Mouse (Mus musculus) embryonic stem cell, embryonic (primary cell): ENCODE measurements around the gene Abcg1.

ENCODE experiments used
- CTCF ChIA-PET, 4 experiments: fragments of 300-600 bp in 2 of 4; fragments of 350-600 bp in 2 of 4; sonication (Branson Sonifier 250); formaldehyde crosslinking; loops; one replicate each; lab custom pipeline; 2022; ENCODE audit warnings: inconsistent platforms in 2 of 4; lab: Charles Lee
- POLR2A ChIA-PET, 4 experiments: fragments of 300-600 bp in 2 of 4; fragments of 350-600 bp in 2 of 4; sonication (Branson Sonifier 250); formaldehyde crosslinking; loops; one replicate each; lab custom pipeline; 2022; ENCODE audit warnings: antibody characterized with exemption in 4 of 4, inconsistent platforms in 1 of 4; lab: Charles Lee

Gene Abcg1

GRCm38 (mm10) chr17:31128708-31129318, 71.3 kb downstream of the Abcg1 start:
- ChIA-PET POLR2A (interaction anchor here in 3 of 4 experiments (0.5 to 0.7 kb wide), 3 partner anchors 132 to 419 kb away, joined by 4 to 8 read pairs (median 5); no protein-coding TSS in a partner anchor), CTCF (interaction anchor here in 3 of 4 experiments (0.9 to 2.6 kb wide), 3 partner anchors 9 kb away, joined by 4 to 5 read pairs (median 4); no protein-coding TSS in a partner anchor)

GRCm38 (mm10) chr17:31129452-31129851, 72.0 kb downstream of the Abcg1 start, which contains the start of gene Tff3:
Tff3 (minus strand) TSS chr17:31129646.
- POLR2A ChIA-PET: interaction anchor here in 2 of 4 experiments (0.7 kb wide), 2 partner anchors 131 to 418 kb away, joined by 4 to 8 read pairs; no protein-coding TSS in a partner anchor

GRCm38 (mm10) chr17:31131269-31131821, 73.9 kb downstream of the Abcg1 start:
- ChIA-PET POLR2A (no interaction called here), CTCF (interaction anchor here in 2 of 4 experiments (1.0 to 1.9 kb wide), 3 partner anchors 9 to 12 kb away, joined by 3 to 5 read pairs (median 4); no protein-coding TSS in a partner anchor)

More at GRCm38 (mm10) chr17:31129452-31129851, 72.0 kb downstream of the Abcg1 start, which contains the start of gene Tff3:
- CTCF ChIA-PET: interaction anchor here in 2 of 4 experiments (1.5 to 2.6 kb wide), 2 partner anchors 10 kb away, joined by 4 to 5 read pairs; no protein-coding TSS in a partner anchor

GRCm38 (mm10) chr17:31133776-31134175, 76.3 kb downstream of the Abcg1 start:
- ChIA-PET CTCF (interaction anchor here in 1 of 4 experiments (1.0 to 2.3 kb wide), 2 partner anchors 12 to 117 kb away, joined by 3 to 7 read pairs; no protein-coding TSS in a partner anchor), POLR2A (no interaction called here)

GRCm38 (mm10) chr17:31134913-31135312, 77.4 kb downstream of the Abcg1 start:
- ChIA-PET CTCF (interaction anchor here in 2 of 4 experiments (0.5 to 2.3 kb wide), 5 partner anchors 13 to 162 kb away, joined by 3 to 7 read pairs (median 3); no protein-coding TSS in a partner anchor), POLR2A (no interaction called here)

GRCm38 (mm10) chr17:31136291-31136690, 78.8 kb downstream of the Abcg1 start:
- ChIA-PET POLR2A (interaction anchor here in 1 of 4 experiments (0.6 kb wide), 1 partner anchor 85 kb away, joined by 3 read pairs; no protein-coding TSS in a partner anchor), CTCF (interaction anchor here (0.6 to 0.7 kb wide), 6 partner anchors 12 to 1475 kb away, joined by 3 to 8 read pairs (median 4); no protein-coding TSS in a partner anchor)

GRCm38 (mm10) chr17:31136821-31137220, 79.3 kb downstream of the Abcg1 start:
- POLR2A ChIA-PET: no interaction called here
- CTCF ChIA-PET: interaction anchor here in 3 of 4 experiments (0.6 to 0.7 kb wide), 4 partner anchors 95 to 1476 kb away, joined by 3 to 8 read pairs (median 4); no protein-coding TSS in a partner anchor

GRCm38 (mm10) chr17:31138398-31138797, 80.9 kb downstream of the Abcg1 start:
- ChIA-PET CTCF (interaction anchor here (0.6 to 1.7 kb wide), 37 partner anchors 9 to 1131 kb away, joined by 3 to 11 read pairs (median 3); no protein-coding TSS in a partner anchor), POLR2A (no interaction called here)

GRCm38 (mm10) chr17:31142116-31142515, 84.6 kb downstream of the Abcg1 start:
- POLR2A ChIA-PET: interaction anchor here in 1 of 4 experiments (0.6 kb wide), 1 partner anchor 11 kb away, joined by 3 read pairs; no protein-coding TSS in a partner anchor
- CTCF ChIA-PET: interaction anchor here in 1 of 4 experiments (0.6 to 1.0 kb wide), 2 partner anchors 16 to 20 kb away, joined by 3 to 6 read pairs; no protein-coding TSS in a partner anchor

- POLR2A ChIA-PET: no interaction called here
- CTCF ChIA-PET: interaction anchor here in 1 of 4 experiments (1.1 to 1.2 kb wide), 2 partner anchors 14 to 117 kb away, joined by 3 read pairs; no protein-coding TSS in a partner anchor
Measured at GRCm38 (mm10) chr17:31144040-31145037, 86.9 kb downstream of the Abcg1 start, which contains the start of gene Tff2. Tff2 (minus strand) TSS chr17:31144282.

- CTCF ChIA-PET: interaction anchor here in 1 of 4 experiments (1.3 kb wide), 1 partner anchor 94 kb away, joined by 3 read pairs; no protein-coding TSS in a partner anchor
- POLR2A ChIA-PET: interaction anchor here in 2 of 4 experiments (0.7 kb wide), 2 partner anchors 119 to 370 kb away, joined by 3 to 6 read pairs; no protein-coding TSS in a partner anchor
Measured at GRCm38 (mm10) chr17:31145998-31146397, 88.5 kb downstream of the Abcg1 start.

GRCm38 (mm10) chr17:31152512-31152911, 95.0 kb downstream of the Abcg1 start:
- CTCF ChIA-PET: interaction anchor here in 1 of 4 experiments (1.0 to 1.4 kb wide), 2 partner anchors 14 to 40 kb away, joined by 3 to 8 read pairs; no protein-coding TSS in a partner anchor
- POLR2A ChIA-PET: interaction anchor here in 1 of 4 experiments (0.6 kb wide), 1 partner anchor 504 kb away, joined by 5 read pairs; no protein-coding TSS in a partner anchor

- POLR2A ChIA-PET: interaction anchor here in 1 of 4 experiments (0.7 kb wide), 1 partner anchor 11 kb away, joined by 3 read pairs; no protein-coding TSS in a partner anchor
- CTCF ChIA-PET: interaction anchor here in 1 of 4 experiments (1.4 kb wide), 1 partner anchor 15 kb away, joined by 8 read pairs; no protein-coding TSS in a partner anchor
Measured at GRCm38 (mm10) chr17:31152966-31153499, 95.6 kb downstream of the Abcg1 start.

- ChIA-PET POLR2A (interaction anchor here in 1 of 4 experiments (0.7 kb wide), 1 partner anchor 12 kb away, joined by 3 read pairs; no protein-coding TSS in a partner anchor), CTCF (no interaction called here)
Measured at GRCm38 (mm10) chr17:31153785-31154184, 96.3 kb downstream of the Abcg1 start.

GRCm38 (mm10) chr17:31157921-31158320, 100.4 kb downstream of the Abcg1 start:
- ChIA-PET CTCF (interaction anchor here in 2 of 4 experiments (0.5 to 1.2 kb wide), 7 partner anchors 11 to 150 kb away, joined by 3 to 5 read pairs (median 4); partner anchors contain the start of gene Tff2 (in 1 of the 2)), POLR2A (interaction anchor here in 2 of 4 experiments (1.0 to 1.4 kb wide), 4 partner anchors 35 to 97 kb away, joined by 3 to 5 read pairs (median 4); no protein-coding TSS in a partner anchor)

- ChIA-PET CTCF (interaction anchor here in 1 of 4 experiments (1.4 kb wide), 1 partner anchor 41 kb away, joined by 3 read pairs; no protein-coding TSS in a partner anchor), POLR2A (interaction anchor here in 1 of 4 experiments (0.5 to 1.0 kb wide), 2 partner anchors 10 to 55 kb away, joined by 3 read pairs; no protein-coding TSS in a partner anchor)
Measured at GRCm38 (mm10) chr17:31160291-31160690, 102.8 kb downstream of the Abcg1 start.
